11 mouse cellular contexts compared by ENCODE assay signal in the genomic region with DNA sequence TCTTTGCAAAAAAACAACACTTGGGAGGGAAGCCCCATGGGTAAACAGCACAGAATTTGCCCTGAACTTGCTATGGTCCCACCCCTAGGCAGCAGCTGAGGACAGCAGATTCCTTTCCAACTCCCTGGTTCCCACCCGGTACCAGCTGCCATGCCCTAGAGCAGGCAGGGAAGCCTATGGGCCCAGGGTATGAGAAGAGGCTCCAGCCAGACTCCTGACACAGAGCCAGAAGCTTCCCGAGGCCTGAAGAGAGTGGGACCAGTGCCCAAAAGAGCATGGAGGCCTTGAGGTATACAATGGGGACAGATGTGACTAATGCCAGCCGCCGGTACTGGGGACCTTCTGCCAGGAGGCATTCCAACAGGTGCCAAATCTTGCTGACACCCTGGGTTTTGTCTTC.
DNase-seq lines count a peak whose midpoint lies in the region; ATAC-seq and TF ChIP-seq lines count a peak whose summit lies in the region.
"Had no signal": no experiment of that assay in that cellular context is flagged by ENCODE, and none has a peak within 500 bp of the region (broad histone marks: within the 10 kb centered on the region; RNA-seq: fewer than 3 reads in every experiment).

No protein-coding gene starts in this region.

- H3K27me3 ChIP-seq in hindbrain, embryonic 14.5 days (ENCODE audit: control insufficient read depth, insufficient read depth, low read length): no peaks in the 10 kb centered on the region
- H3K27me3 ChIP-seq in hindbrain, embryonic 11.5 days (ENCODE audit: control insufficient read depth, insufficient read depth, low read length): no peaks in the 10 kb centered on the region
- no peaks in the 10 kb centered on the region for H3K27me3 ChIP-seq in limb, embryonic 14.5 days (ENCODE audit: control insufficient read depth, insufficient read depth, low read length)

- H3K4me1 ChIP-seq in hindbrain, embryonic 14.5 days (replicated peaks; ENCODE audit: control insufficient read depth, insufficient read depth, low read length): peaks cover 6% of the 10 kb centered on the region; the same call in 1 of the 2 replicates
- H3K4me1 ChIP-seq in hindbrain, embryonic 11.5 days (replicated peaks; ENCODE audit: control insufficient read depth, insufficient read depth, low read length): no peaks in the 10 kb centered on the region
- no peaks in the 10 kb centered on the region for H3K4me1 ChIP-seq in limb, embryonic 14.5 days (ENCODE audit: control insufficient read depth, insufficient read depth, low read length)

- no peak overlapping the region for H3K4me2 ChIP-seq in hindbrain, embryonic 14.5 days (replicated peaks)
- no peak overlapping the region for H3K4me2 ChIP-seq in hindbrain, embryonic 11.5 days (replicated peaks; ENCODE audit: low read depth, low read length)
- no peak overlapping the region for H3K4me2 ChIP-seq in limb, embryonic 14.5 days (replicated peaks; ENCODE audit: low read depth, low read length, severe bottlenecking)

- ATAC-seq in hindbrain, embryonic 14.5 days (ENCODE audit: low FRiP score): peak; percentile 80; the same call in 1 of the 2 replicates
- no peak for ATAC-seq in hindbrain, embryonic 11.5 days (ENCODE audit: low FRiP score)
- ATAC-seq in limb, embryonic 14.5 days (ENCODE audit: low FRiP score, low read depth): no peak

- H3K4me3 ChIP-seq in hindbrain, embryonic 14.5 days (replicated peaks; ENCODE audit: low read length): no peak overlapping the region
- H3K4me3 ChIP-seq in hindbrain, embryonic 11.5 days (ENCODE audit: low read depth, low read length): no peak overlapping the region
- no peak overlapping the region for H3K4me3 ChIP-seq in limb, embryonic 14.5 days (replicated peaks; ENCODE audit: low read length)
- H3K4me3 ChIP-seq: myocyte had no signal

- WGBS in hindbrain, embryonic 14.5 days: 63% methylated on average over 4 of the region's 4 CpGs
- 87% methylated on average over 4 of the region's 4 CpGs for WGBS in hindbrain, embryonic 11.5 days
- WGBS in limb, embryonic 14.5 days: 58% methylated on average over 4 of the region's 4 CpGs

- peak; percentile 72 for DNase-seq in hindbrain, embryonic 14.5 days (ENCODE audit: low spot score)
- no peak for DNase-seq in hindbrain, embryonic 11.5 days (ENCODE audit: low spot score)
- DNase-seq in adrenal gland, adult 2 months: peak; percentile 80
- peak; percentile 74 for DNase-seq in adrenal gland, postnatal 14 days
- peak; percentile 44 for DNase-seq in limb, embryonic 14.5 days (ENCODE audit: low spot score)
- DNase-seq in urinary bladder, postnatal 14 days (ENCODE audit: low spot score): no peak
- DNase-seq in lung, adult 18-20 months: no peak
- DNase-seq: kidney, adult 2 months; layer of hippocampus, adult 9-11 months had no signal

- no peak overlapping the region for H3K27ac ChIP-seq in hindbrain, embryonic 14.5 days
- no peak overlapping the region for H3K27ac ChIP-seq in hindbrain, embryonic 11.5 days (ENCODE audit: low read depth, low read length)
- no peak overlapping the region for H3K27ac ChIP-seq in limb, embryonic 14.5 days (replicated peaks; ENCODE audit: low read depth, low read length)
- H3K27ac ChIP-seq: macrophage had no signal

- no peaks in the 10 kb centered on the region for H3K9me3 ChIP-seq in hindbrain, embryonic 14.5 days (ENCODE audit: control insufficient read depth, low read length)
- H3K9me3 ChIP-seq in hindbrain, embryonic 11.5 days (ENCODE audit: control insufficient read depth, low read length): no peaks in the 10 kb centered on the region
- H3K9me3 ChIP-seq in limb, embryonic 14.5 days (ENCODE audit: control insufficient read depth, low read length): no peaks in the 10 kb centered on the region

- H3K36me3 ChIP-seq in hindbrain, embryonic 14.5 days (replicated peaks; ENCODE audit: control insufficient read depth, insufficient read depth): no peaks in the 10 kb centered on the region
- no peaks in the 10 kb centered on the region for H3K36me3 ChIP-seq in hindbrain, embryonic 11.5 days (ENCODE audit: control insufficient read depth, insufficient read depth, low read length)
- no peaks in the 10 kb centered on the region for H3K36me3 ChIP-seq in limb, embryonic 14.5 days (ENCODE audit: control insufficient read depth, insufficient read depth, low read length)

- H3K9ac ChIP-seq in hindbrain, embryonic 14.5 days: no peak overlapping the region
- no peak overlapping the region for H3K9ac ChIP-seq in hindbrain, embryonic 11.5 days (ENCODE audit: low read depth, low read length)
- no peak overlapping the region for H3K9ac ChIP-seq in limb, embryonic 14.5 days (ENCODE audit: low read depth, low read length, severe bottlenecking)

- no peak for TF ChIP-seq POLR2A in limb, embryonic 14.5 days (IDR thresholded peaks at IDR 0.05; ENCODE audit: borderline replicate concordance, extremely low read depth, insufficient read depth, insufficient read length)

Comparison
In these comparisons a context has a peak if more than half of its experiments do, and no peak if none do; other contexts are left out.
1. DNase-seq: peak in hindbrain, embryonic 14.5 days (single experiment), adrenal gland, adult 2 months (single experiment), adrenal gland, postnatal 14 days (single experiment) and limb, embryonic 14.5 days (single experiment); none in hindbrain, embryonic 11.5 days (single experiment), urinary bladder, postnatal 14 days (single experiment) and lung, adult 18-20 months (0 of 2).